Mouse (Mus musculus): ENCODE data around the gene Sipa1l3. TPM values are rescaled to one million over a fixed set of nuclear protein-coding genes. Genes with fewer than 3 reads are reported as not detected.

The Sipa1l3 gene
- polyA plus RNA-seq, 1 experiment from 2014 or later: 10.4 TPM

DNA sequence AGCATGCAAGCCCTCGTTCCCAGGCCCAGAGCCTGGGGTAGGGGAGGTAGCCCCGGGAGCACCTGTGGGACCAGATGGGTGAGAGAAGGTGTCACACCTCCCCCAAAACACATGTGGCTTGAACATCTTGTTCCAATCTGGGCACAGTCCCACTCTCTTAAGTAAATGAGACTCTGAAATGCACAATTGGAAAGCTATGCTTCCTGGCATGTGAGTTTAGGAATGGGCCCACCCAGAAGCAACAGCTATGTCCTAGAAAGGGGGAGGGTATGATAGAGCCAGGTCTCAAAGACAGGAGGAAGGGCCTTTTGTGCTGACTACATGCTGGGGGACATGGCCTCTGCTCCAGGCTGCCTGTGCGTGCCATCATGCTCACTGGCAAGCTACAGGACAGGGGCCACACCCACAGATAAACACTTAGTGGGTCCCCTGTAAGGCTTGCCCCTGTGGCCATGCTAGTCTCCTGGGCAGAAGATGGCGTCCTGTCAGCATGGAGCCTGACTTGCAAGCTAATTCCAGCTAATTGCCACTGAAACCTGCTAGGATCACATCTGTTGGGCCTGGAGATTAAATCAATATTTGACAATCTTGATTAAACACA is 107.1 kb downstream of the Sipa1l3 start:
- Histone ChIP-seq H3K9me3 (no peaks in the 10 kb centered on the region), H3K36me3 (no peaks in the 10 kb centered on the region), H3K4me1 (0 out of 2 replicates have a peak, but pooled peaks cover 5% of the 10 kb centered on the region), H3K27ac (no peak overlapping the region), H3K4me3 (no peak overlapping the region), H3K27me3 (ENCODE audit: insufficient read depth, poor library complexity, severe bottlenecking) (peaks cover 94% of the 10 kb centered on the region)
- WGBS: 56% methylated on average over 4 of the region's 4 CpGs
- DNase-seq (ENCODE audit: low spot score): no peak

DNA sequence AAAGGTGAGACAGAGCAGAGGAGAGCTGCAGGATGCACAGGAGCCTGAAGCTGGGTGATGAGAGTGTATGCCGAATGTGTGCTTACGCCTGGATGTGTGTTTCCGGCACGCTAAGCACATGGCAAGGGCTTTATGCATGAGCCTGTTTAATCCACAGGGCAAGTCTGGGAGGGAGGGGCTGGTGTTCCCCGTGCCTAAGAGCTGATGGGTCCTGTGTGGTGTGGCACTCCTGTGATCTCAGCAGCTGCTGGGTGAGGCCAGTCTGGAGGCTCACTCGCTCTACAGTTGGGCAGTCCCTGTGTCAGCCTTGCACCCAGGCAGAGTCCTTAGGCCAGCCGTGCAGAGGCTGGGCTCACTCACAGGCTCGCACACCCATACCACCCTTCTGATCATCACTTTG is 108.0 kb downstream of the Sipa1l3 start:
- Histone ChIP-seq H3K9me3 (no peaks in the 10 kb centered on the region), H3K27ac (no peak overlapping the region), H3K36me3 (no peaks in the 10 kb centered on the region), H3K4me3 (no peak overlapping the region), H3K4me1 (0 out of 2 replicates have a peak, but pooled peaks cover 5% of the 10 kb centered on the region), H3K27me3 (ENCODE audit: insufficient read depth, poor library complexity, severe bottlenecking) (peaks cover 91% of the 10 kb centered on the region)
- WGBS: 85% methylated on average over 8 of the region's 8 CpGs
- DNase-seq (ENCODE audit: low spot score): no peak

DNA sequence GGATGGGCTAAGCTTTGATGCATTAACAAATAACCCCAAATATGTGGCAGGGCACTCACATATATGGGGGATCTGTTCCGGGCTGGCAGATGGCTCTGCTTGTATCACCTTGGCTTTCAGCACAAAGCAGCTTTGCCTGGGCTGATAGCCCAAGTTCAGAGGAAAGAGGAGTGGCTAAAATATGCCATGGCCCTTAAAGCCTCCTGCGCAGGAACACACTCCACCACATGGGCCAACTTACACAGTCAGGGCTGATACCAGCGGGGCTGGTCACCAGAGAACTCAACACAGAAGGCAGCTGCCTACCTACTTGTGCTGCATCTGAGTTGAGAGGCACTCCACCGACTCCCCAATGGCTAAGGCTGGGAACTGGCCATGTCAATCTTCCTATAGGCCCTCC is 111.6 kb downstream of the Sipa1l3 start:
- Histone ChIP-seq H3K27ac (no peak overlapping the region), H3K36me3 (no peaks in the 10 kb centered on the region), H3K4me1 (no peaks in the 10 kb centered on the region), H3K9me3 (no peaks in the 10 kb centered on the region), H3K27me3 (ENCODE audit: insufficient read depth, poor library complexity, severe bottlenecking) (peaks cover 64% of the 10 kb centered on the region), H3K4me3 (no peak overlapping the region)
- DNase-seq (ENCODE audit: low spot score): no peak
- WGBS: 79% methylated on average over 4 of the region's 4 CpGs

DNA sequence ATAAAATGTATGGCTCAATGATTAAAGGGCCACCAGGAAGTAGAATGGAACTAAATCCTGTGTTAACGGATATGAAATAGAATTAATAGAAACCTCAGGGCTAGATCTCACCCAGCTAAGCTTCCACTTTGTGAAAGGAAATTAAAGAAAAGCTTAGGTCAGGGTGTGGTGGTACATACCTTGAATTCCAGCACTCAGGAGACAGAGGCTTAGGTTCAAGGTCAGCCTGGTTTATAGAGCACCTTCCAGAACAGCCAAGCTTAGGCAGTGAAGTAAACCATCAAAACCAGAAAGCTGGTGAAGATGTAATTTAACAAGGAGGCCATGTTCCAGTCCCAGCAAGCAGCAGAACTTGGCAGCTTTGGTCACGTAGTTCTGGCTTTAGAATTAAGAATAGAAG is 114.3 kb downstream of the Sipa1l3 start:
- Histone ChIP-seq H3K27ac (no peak overlapping the region), H3K36me3 (peaks cover 17% of the 10 kb centered on the region), H3K9me3 (no peaks in the 10 kb centered on the region), H3K27me3 (ENCODE audit: insufficient read depth, poor library complexity, severe bottlenecking) (peaks cover 58% of the 10 kb centered on the region), H3K4me1 (no peaks in the 10 kb centered on the region), H3K4me3 (no peak overlapping the region)
- DNase-seq (ENCODE audit: low spot score): no peak
- 89% methylated on average over 2 of the region's 2 CpGs for WGBS

DNA sequence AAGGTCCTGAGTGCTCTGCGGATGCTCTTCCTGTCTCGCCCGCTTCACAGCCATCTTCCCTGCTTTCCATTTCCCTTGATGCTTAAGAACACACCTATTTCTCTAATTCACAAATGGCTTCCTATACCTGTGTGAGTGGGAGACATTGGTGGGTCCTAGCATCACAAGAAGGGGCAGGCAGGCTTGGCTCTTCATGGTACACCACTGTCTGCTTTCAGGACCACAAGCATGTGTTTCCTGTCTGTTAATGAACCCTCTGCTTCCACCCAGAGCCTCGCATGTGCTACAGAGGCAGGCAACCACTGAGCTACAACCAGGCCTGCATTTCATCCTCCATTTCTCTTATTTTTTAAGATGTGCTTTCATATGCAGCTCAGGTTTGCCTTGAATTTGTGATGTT is 116.4 kb downstream of the Sipa1l3 start:
- peaks cover 56% of the 10 kb centered on the region for H3K27me3 ChIP-seq (ENCODE audit: insufficient read depth, poor library complexity, severe bottlenecking)
- DNase-seq (ENCODE audit: low spot score): no peak
- no peak overlapping the region for H3K4me3 ChIP-seq
- peaks cover 21% of the 10 kb centered on the region for H3K36me3 ChIP-seq
- H3K27ac ChIP-seq: no peak overlapping the region
- 89% methylated on average over 4 of the region's 4 CpGs for WGBS
- no peaks in the 10 kb centered on the region for H3K9me3 ChIP-seq
- no peaks in the 10 kb centered on the region for H3K4me1 ChIP-seq

DNA sequence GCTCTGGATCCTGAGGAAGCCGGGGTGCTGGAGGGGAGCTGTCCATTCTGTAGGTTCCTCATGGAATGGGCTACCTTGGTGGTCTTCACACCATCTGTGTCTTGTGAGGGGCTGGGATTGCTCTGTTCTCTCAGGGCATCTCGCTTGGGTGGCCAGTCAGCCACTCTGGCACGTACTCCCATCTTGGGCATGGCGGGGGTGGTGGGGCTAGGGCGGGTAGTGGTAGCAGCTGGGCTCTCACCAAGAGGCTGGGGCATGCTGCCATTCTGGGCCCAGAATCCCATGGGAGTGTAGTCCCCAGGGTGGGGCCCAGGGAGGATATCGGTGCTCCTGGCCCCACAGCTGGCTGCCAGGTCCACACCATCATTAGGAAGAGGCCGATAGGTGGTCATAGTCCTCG is 118.0 kb downstream of the Sipa1l3 start:
- Histone ChIP-seq H3K36me3 (peaks cover 23% of the 10 kb centered on the region), H3K4me1 (no peaks in the 10 kb centered on the region), H3K27me3 (ENCODE audit: insufficient read depth, poor library complexity, severe bottlenecking) (peaks cover 58% of the 10 kb centered on the region), H3K4me3 (no peak overlapping the region), H3K9me3 (no peaks in the 10 kb centered on the region), H3K27ac (no peak overlapping the region)
- WGBS: 88% methylated on average over 8 of the region's 8 CpGs
- no peak for DNase-seq (ENCODE audit: low spot score)

DNA sequence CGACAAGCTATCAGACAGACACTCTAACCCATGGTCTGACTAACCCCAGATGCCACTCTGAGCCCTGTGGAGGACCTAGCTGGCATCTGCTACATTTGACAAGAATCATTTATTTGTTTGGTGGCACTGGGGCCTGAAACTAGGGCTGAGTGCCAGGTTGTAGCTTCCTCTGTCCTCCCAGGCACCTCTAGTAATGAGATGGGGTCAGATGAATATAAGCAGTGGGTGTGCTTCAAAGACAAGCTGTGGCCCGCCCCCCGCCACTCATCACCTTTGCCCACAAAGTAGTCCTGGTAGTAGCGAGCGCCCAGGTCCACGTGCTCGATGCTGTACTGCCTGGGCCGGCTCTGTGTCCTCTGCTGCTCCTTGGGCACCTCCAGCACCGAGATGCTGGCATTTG is 119.4 kb downstream of the Sipa1l3 start:
- no peaks in the 10 kb centered on the region for H3K4me1 ChIP-seq
- H3K36me3 ChIP-seq: peaks cover 24% of the 10 kb centered on the region
- peaks cover 72% of the 10 kb centered on the region for H3K27me3 ChIP-seq (ENCODE audit: insufficient read depth, poor library complexity, severe bottlenecking)

DNA sequence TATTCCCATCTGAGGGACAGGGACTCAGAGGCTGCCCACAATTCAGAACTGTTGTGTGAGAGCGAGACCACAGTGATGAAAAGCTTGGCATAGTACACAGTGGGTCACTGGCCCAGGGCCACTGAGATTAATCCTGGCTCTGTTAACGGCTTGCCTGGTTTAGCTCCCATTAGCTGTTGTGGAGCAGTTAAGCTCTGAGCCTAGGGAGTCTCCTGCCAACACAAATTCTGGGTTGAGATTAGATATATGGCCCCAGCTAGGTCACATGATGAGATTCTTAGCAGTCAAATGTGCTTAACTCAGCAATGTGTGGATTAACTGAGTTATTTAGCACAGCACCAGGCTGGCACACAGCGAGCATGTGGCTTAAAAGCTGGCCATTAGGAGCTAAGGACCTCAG is 121.0 kb downstream of the Sipa1l3 start:
- Histone ChIP-seq H3K27ac (no peak overlapping the region), H3K4me1 (no peaks in the 10 kb centered on the region), H3K27me3 (ENCODE audit: insufficient read depth, poor library complexity, severe bottlenecking) (peaks cover 88% of the 10 kb centered on the region), H3K9me3 (no peaks in the 10 kb centered on the region), H3K4me3 (no peak overlapping the region), H3K36me3 (peaks cover 30% of the 10 kb centered on the region)
- DNase-seq (ENCODE audit: low spot score): no peak
- 68% methylated on average over 3 of the region's 3 CpGs for WGBS

More for the DNA sequence above, 119.4 kb downstream of the Sipa1l3 start:
- DNase-seq (ENCODE audit: low spot score): no peak
- H3K9me3 ChIP-seq: no peaks in the 10 kb centered on the region
- no peak overlapping the region for H3K27ac ChIP-seq
- WGBS: 91% methylated on average over 9 of the region's 9 CpGs
- no peak overlapping the region for H3K4me3 ChIP-seq

DNA sequence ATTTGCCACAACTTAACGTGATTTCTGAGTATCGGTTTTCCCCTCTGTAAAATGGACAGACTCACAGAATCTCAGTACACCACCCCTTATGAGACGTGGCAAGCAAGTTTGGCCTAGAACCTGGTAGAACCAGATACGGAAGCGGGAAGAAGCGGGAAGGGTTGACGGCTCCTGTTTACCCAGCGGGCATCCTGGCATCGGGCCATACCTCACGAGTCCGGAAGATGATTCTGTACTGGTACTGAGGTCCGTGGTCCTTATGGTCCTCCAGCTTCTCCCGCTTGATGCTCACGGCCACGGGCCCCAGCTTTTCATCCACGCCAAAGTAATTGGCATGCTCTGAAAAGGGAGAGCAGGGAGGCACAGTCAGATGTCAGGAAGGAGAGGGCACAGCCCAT is 121.5 kb downstream of the Sipa1l3 start:
- Histone ChIP-seq H3K27ac (no peak overlapping the region), H3K4me3 (no peak overlapping the region), H3K9me3 (no peaks in the 10 kb centered on the region), H3K27me3 (ENCODE audit: insufficient read depth, poor library complexity, severe bottlenecking) (peaks cover 93% of the 10 kb centered on the region), H3K4me1 (peaks cover 2% of the 10 kb centered on the region; the same call in 1 of the 2 replicates), H3K36me3 (peaks cover 30% of the 10 kb centered on the region)
- DNase-seq (ENCODE audit: low spot score): no peak
- WGBS: 91% methylated on average over 16 of the region's 16 CpGs

DNA sequence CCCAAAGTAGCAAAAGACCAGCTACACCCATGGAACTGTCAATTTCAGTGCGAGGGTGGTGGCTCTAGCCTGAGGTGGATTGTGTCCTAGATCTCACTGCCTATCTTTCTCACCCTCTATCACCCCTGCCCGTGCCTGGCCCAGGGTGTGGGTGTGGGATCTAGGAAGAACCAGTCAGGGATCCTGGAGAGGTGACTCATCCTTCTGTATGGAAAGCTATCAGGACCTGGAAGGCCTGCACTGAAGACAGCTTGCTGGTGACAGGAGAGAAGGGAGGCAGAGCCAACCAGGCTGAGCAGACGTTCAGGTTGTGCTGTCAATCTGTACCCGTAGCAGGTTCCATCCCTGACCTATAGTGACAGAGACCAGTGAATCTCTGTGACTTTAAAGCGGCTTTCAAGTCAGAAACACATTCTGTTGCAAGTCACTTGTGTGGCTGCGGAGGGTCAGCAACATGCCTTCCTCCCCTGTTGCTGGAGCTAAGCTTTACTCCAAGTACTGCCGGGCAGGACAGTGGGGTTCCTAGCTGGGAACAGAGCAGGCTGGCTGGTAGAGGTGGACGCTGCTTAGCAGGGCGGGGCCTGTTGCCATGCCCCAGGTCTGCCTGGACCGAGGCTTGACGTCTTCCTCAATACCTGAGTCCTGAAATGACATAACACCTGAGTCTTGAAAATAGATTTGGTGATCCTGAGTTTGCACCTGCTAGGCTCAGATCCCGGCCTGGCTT is 122.1 kb downstream of the Sipa1l3 start:
- H3K4me1 ChIP-seq: peaks cover 3% of the 10 kb centered on the region; the same call in 1 of the 2 replicates
- H3K36me3 ChIP-seq: peaks cover 30% of the 10 kb centered on the region
- no peak for DNase-seq (ENCODE audit: low spot score)
- peaks cover 96% of the 10 kb centered on the region for H3K27me3 ChIP-seq (ENCODE audit: insufficient read depth, poor library complexity, severe bottlenecking)
- no peaks in the 10 kb centered on the region for H3K9me3 ChIP-seq
- no peak overlapping the region for H3K4me3 ChIP-seq
- no peak overlapping the region for H3K27ac ChIP-seq
- WGBS: 77% methylated on average over 12 of the region's 12 CpGs

DNA sequence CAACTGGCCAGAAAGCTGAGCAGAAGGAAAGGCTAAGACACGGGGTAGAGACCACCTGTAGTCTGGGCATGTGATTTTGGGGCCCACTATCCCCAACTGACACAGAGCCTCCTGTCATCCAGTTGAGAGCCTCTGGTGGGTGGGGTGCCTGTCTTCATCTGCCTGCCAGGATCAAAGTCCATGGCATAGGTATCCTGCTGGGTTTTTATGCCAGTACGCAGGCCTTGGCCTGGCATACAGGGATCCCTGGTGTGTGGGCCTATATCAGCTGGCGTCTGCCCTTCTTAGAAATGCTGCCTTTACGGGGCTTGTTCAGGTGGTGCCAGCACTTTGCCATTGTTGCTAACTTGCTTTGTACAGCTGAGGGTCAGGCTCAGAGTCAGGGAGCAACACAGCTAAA is 123.3 kb downstream of the Sipa1l3 start:
- Histone ChIP-seq H3K9me3 (no peaks in the 10 kb centered on the region), H3K4me1 (peaks cover 8% of the 10 kb centered on the region), H3K4me3 (no peak overlapping the region), H3K36me3 (peaks cover 24% of the 10 kb centered on the region), H3K27ac (no peak overlapping the region), H3K27me3 (ENCODE audit: insufficient read depth, poor library complexity, severe bottlenecking) (peaks cover 93% of the 10 kb centered on the region)
- 89% methylated on average over 4 of the region's 4 CpGs for WGBS
- no peak for DNase-seq (ENCODE audit: low spot score)

DNA sequence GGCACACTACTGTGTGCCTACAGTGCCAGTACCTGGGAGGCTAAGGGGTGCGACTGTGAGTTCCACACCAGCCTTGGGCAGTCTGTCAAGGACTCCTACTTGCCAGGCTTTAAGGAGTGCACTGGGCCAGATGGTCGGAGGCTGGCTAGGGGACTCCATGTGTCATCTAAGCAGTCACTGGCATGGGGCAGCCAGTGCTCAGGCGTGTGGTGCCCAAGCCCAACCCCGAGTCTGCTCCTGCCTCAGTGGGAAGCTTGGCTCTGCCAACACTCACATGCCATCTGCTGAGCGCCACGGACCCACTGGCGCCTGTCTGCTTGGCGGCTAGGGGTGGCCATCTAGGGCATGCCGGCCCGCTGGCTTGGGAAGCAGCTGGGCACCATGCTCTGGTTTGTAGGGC is 125.1 kb downstream of the Sipa1l3 start:
- peaks cover 78% of the 10 kb centered on the region for H3K27me3 ChIP-seq (ENCODE audit: insufficient read depth, poor library complexity, severe bottlenecking)
- H3K27ac ChIP-seq: no peak overlapping the region
- no peak overlapping the region for H3K4me3 ChIP-seq
- DNase-seq (ENCODE audit: low spot score): no peak
- H3K36me3 ChIP-seq: peaks cover 9% of the 10 kb centered on the region; the same call in 1 of the 2 replicates
- 85% methylated on average over 10 of the region's 10 CpGs for WGBS
- H3K9me3 ChIP-seq: no peaks in the 10 kb centered on the region
- H3K4me1 ChIP-seq: peaks cover 9% of the 10 kb centered on the region

DNA sequence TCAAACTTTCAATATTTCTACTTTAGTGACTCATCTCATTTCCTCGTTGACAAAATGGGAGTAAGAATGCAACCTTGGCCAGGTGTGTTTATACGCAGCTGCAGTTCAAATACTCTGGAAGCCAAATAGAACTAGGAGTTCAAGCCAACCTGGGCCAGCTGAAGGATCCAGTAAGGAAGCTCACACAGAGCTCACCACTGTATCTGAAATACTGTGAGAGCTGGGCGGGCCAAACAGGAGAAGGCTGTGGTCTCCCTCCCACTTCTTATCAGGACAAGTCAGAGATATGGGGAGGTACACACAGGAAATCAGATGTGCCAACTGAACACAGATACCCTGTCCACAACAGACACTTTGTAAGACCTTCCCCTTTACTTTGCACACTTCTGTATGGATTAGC is 125.6 kb downstream of the Sipa1l3 start:
- Histone ChIP-seq H3K4me3 (no peak overlapping the region), H3K36me3 (peaks cover 9% of the 10 kb centered on the region; the same call in 1 of the 2 replicates), H3K4me1 (peaks cover 9% of the 10 kb centered on the region), H3K27me3 (ENCODE audit: insufficient read depth, poor library complexity, severe bottlenecking) (peaks cover 78% of the 10 kb centered on the region), H3K27ac (no peak overlapping the region), H3K9me3 (no peaks in the 10 kb centered on the region)
- DNase-seq (ENCODE audit: low spot score): no peak
- 77% methylated on average over 3 of the region's 3 CpGs for WGBS

Measured in heart, embryonic 10.5 days (tissue).